Mouse (Mus musculus): Measurements from ENCODE around the gene Gm47791.

GRCm38 (mm10) chr1:82766227-82766626 is 4.8 kb downstream of the Gm47791 start:
- TF ChIP-seq CTCF (IDR thresholded peaks at IDR 0.05; ENCODE audit: borderline replicate concordance, extremely low read depth, insufficient read depth, insufficient read length): no peak
- TF ChIP-seq POLR2A (IDR thresholded peaks at IDR 0.05; ENCODE audit: borderline replicate concordance, extremely low read depth, insufficient read depth, insufficient read length, poor library complexity, severe bottlenecking): no peak

Measured in brain, embryonic 14.5 days (tissue).